Mouse (Mus musculus) neural tube, embryonic 13.5 days (tissue): ENCODE results near the gene Tub. TPM values are rescaled to one million over a fixed set of nuclear protein-coding genes. Genes with fewer than 3 reads are reported as not detected.

Experiments used
- ATAC-seq: fragments of 200-750 bp; cut with Nextera tagmentation; 2 replicates; pipeline ENCODE4 v1.8.0; 2017; ENCODE audit warnings: low read depth, mild to moderate bottlenecking, moderate TSS enrichment, moderate library complexity
- H3K27ac ChIP-seq: fragments of 300-500 bp; sonication (generic); replicated peaks from 2 replicates; pipeline ENCODE4 v1.5.1; 2015; ENCODE audit warnings: moderate library complexity, mild to moderate bottlenecking, inconsistent platforms
- H3K27me3 ChIP-seq: fragments of 300-500 bp; sonication (generic); 2 replicates; pipeline ENCODE4 v1.6.1; 2015; ENCODE audit warnings: mild to moderate bottlenecking, inconsistent platforms
- H3K36me3 ChIP-seq: fragments of 300-500 bp; sonication (generic); 2 replicates; pipeline ENCODE4 v1.6.1; 2015; ENCODE audit warnings: mild to moderate bottlenecking, inconsistent platforms
- H3K4me1 ChIP-seq: fragments of 300-500 bp; sonication (generic); replicated peaks from 2 replicates; pipeline ENCODE4 v1.6.1; 2015; ENCODE audit warnings: inconsistent platforms
- H3K4me2 ChIP-seq: fragments of 300-500 bp; sonication (generic); 2 replicates; pipeline ENCODE4 v1.6.1; 2015; ENCODE audit warnings: inconsistent platforms, mild to moderate bottlenecking, moderate library complexity
- H3K4me3 ChIP-seq: fragments of 300-500 bp; sonication (generic); 2 replicates; pipeline ENCODE4 v1.5.1; 2015; ENCODE audit warnings: mild to moderate bottlenecking, inconsistent platforms
- H3K9ac ChIP-seq: fragments of 300-500 bp; sonication (generic); 2 replicates; pipeline ENCODE4 v1.6.1; 2015; ENCODE audit warnings: moderate library complexity, mild to moderate bottlenecking, inconsistent platforms
- H3K9me3 ChIP-seq: fragments of 300-500 bp; sonication (generic); 2 replicates; pipeline ENCODE4 v1.6.1; 2016; ENCODE audit warnings: inconsistent platforms
- WGBS: fragments of 180-500 bp; shearing (Covaris S2); methylation state at CpG from one replicate; pipeline ENCODE4 v1.1.7; 2015; 5-methylcytosine and 5-hydroxymethylcytosine counted together
- polyA plus RNA-seq: library from polyadenylated mRNA; unstranded; fragments of >200 nt; fragmentation: Nextera tagmentation; extraction: Ambion mirVana; gene quantifications from 2 replicates; pipeline ENCODE4 v1.2.1, GENCODE M21; 2015

Tub gene
- polyA plus RNA-seq, result 32.6 and 39.3 TPM in 2 replicates

DNA sequence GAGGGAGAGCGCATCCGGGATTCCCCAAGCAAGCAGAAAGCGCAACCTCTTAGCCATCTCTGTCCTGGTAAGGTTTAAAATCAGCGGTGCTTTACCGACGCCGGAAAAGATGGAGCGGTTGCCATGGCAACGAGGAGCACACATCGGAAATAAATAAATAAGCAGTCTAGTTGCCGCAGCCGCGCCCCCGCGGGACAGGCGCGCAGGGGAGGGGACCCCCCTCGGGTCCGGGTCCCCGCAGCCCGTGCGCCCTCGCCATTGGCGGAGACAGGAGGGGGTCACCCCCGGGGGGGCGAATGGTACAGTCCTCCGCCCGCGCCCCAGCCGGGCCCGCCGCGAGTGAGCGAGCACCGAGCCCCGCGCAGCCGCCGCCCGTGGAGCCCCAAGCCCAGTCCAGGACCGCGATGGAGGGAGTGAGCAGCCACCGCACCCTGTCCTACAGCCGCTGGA is at the start of gene Tub:
Tub (plus strand) TSS at position 27 of the 450 bp plus-strand sequence.
- Histone ChIP-seq H3K4me3 (peak within 1 kb of the TSS; percentile 66), H3K27ac (peak within 1 kb of the TSS; percentile 68), H3K4me1 (peaks cover 26% of the 10 kb centered on the region)

DNA sequence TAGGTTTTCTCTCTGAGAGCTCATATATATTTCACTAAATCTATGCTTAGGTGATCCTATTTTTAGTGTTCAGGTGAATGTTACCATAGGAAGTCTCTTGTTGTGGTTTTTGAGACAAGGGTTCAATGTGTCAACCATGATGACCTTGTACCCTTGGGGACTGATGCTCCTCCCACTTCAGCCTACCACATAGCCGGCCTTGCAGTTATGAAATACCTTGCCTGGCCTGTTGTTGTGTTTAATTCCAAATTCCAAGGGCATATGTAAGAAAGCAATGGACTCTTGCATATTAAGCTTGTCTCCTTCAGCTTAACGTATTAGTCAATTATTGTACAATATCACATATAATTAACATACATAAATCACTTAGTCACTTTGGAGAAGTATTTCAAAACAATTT is 46.2 kb upstream of the Tub start:
- H3K27ac ChIP-seq, result no peak overlapping the region
- WGBS, result 84% methylated on average over 2 of the region's 2 CpGs
- no peak overlapping the region for H3K4me3 ChIP-seq
- H3K36me3 ChIP-seq, result no peaks in the 10 kb centered on the region
- no peaks in the 10 kb centered on the region for H3K4me1 ChIP-seq
- no peak overlapping the region for H3K4me2 ChIP-seq
- H3K27me3 ChIP-seq, result no peaks in the 10 kb centered on the region
- no peaks in the 10 kb centered on the region for H3K9me3 ChIP-seq
- no peak overlapping the region for H3K9ac ChIP-seq
- ATAC-seq, result no peak

More for the DNA sequence above, at the start of gene Tub:
- peaks cover 14% of the 10 kb centered on the region for H3K36me3 ChIP-seq
- peak within 1 kb of the TSS; percentile 75 for H3K9ac ChIP-seq
- H3K27me3 ChIP-seq, result peaks cover 43% of the 10 kb centered on the region
- H3K4me2 ChIP-seq, result peak within 1 kb of the TSS; percentile 87
- ATAC-seq, result peak; percentile 86
- WGBS, result 1% methylated on average over 38 of the region's 44 CpGs
- H3K9me3 ChIP-seq, result no peaks in the 10 kb centered on the region

- WGBS, result 71% methylated on average over 4 of the region's 4 CpGs
- H3K4me3 ChIP-seq, result no peak overlapping the region
- no peak overlapping the region for H3K4me2 ChIP-seq
- no peak overlapping the region for H3K9ac ChIP-seq
- no peaks in the 10 kb centered on the region for H3K36me3 ChIP-seq
- no peak for ATAC-seq
- no peaks in the 10 kb centered on the region; the same call in 1 of the 2 replicates for H3K27me3 ChIP-seq
- H3K27ac ChIP-seq, result no peak overlapping the region
- no peaks in the 10 kb centered on the region for H3K9me3 ChIP-seq
- no peaks in the 10 kb centered on the region for H3K4me1 ChIP-seq
These were observed 23.1 kb upstream of the Tub start for GRCm38 (mm10) chr7:108927043-108927442.

GRCm38 (mm10) chr7:108928280-108929188 is 21.6 kb upstream of the Tub start:
- Histone ChIP-seq H3K4me2 (no peak overlapping the region), H3K9me3 (no peaks in the 10 kb centered on the region), H3K4me1 (no peaks in the 10 kb centered on the region), H3K27ac (no peak overlapping the region), H3K4me3 (no peak overlapping the region), H3K36me3 (no peaks in the 10 kb centered on the region), H3K27me3 (no peaks in the 10 kb centered on the region; the same call in 1 of the 2 replicates), H3K9ac (no peak overlapping the region)
- no peak for ATAC-seq
- WGBS, result 82% methylated on average over 11 of the region's 11 CpGs

DNA sequence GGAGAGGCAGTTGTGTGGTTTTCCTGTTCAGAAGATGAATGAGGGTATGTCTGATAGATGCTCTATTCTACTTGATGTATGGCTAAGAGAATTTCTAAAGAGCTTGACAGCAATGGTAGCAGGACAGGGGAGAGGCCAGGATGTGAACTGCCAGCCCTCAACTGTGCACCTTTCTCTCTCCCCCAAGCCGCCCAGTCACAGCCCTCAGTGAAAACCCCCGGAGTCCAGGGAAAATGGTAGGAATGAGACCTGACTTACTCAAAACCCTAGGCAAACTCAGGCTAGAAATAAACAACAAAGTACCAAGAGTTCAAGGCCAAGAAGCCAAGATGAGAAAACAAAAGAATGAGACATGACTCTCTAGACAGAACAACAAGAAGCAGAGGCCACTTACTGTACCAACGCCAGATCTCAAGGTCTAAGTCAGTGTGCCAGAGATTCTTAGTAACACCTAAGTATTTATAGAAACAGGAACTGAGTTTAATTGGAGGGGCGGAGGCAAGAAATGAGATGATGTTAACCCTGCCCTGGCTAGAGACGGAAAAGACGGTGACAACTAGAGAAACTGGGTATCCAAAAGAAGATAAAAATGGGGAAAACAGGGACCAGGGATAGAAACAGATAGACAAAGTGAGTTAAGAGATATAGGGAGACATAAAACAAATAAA is 20.3 kb upstream of the Tub start, which contains the start of gene Nlrp10:
Nlrp10 (minus strand) TSS at position 453 of the 668 bp plus-strand sequence.
- no peak for ATAC-seq
- H3K4me1 ChIP-seq, result peaks cover 1% of the 10 kb centered on the region
- WGBS, result 82% methylated on average over 6 of the region's 6 CpGs
- H3K9me3 ChIP-seq, result no peaks in the 10 kb centered on the region
- no peak within 1 kb of the TSS for H3K4me3 ChIP-seq
- H3K4me2 ChIP-seq, result no peak within 1 kb of the TSS
- no peaks in the 10 kb centered on the region; the same call in 1 of the 2 replicates for H3K27me3 ChIP-seq
- no peak within 1 kb of the TSS for H3K9ac ChIP-seq
- H3K27ac ChIP-seq, result no peak within 1 kb of the TSS
- H3K36me3 ChIP-seq, result no peaks in the 10 kb centered on the region

DNA sequence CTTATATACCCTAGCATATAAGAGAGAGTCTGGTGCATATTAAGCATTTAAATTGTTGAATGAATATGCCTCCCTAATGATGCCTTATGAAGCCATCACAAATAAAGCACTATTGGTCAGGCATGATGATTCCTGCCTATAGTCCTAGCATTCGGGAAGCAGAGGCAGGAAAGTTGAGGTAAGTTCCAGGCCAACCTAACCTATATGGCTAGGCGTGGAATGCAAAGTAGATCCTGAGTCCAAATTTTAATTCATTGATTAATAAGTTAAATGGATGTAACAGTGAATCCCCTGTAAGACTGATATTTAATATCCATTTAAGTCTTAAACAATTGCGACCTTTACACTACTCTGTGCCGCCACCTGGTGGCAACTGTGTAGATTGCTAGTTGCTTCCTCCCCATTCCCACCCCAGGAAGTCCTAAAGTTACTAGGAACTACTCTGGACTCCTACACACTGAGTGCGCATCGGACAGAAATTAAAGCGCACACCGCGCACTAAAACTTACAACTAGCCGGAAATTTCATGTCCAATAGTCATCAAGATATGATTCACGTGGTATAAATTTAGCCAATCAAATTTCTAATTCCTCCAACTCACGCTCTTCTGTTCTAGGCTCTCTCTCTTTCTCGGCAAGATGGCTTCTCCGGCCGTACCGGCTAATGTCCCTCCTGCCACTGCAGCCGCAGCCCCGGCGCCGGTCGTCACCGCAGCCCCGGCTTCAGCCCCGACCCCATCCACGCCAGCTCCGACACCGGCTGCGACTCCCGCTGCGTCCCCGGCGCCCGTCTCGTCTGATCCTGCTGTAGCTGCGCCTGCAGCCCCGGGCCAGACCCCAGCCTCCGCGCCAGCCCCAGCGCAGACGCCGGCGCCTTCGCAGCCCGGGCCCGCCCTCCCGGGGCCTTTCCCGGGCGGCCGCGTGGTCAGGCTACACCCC is 16.1 kb upstream of the Tub start, which contains the start of gene Eif3f:
Eif3f (plus strand) TSS at position 624 of the 938 bp plus-strand sequence.
- Histone ChIP-seq H3K27ac (peak within 1 kb of the TSS; percentile 87), H3K27me3 (no peaks in the 10 kb centered on the region), H3K9ac (peak within 1 kb of the TSS; percentile 93), H3K4me1 (peaks cover 22% of the 10 kb centered on the region), H3K36me3 (peaks cover 24% of the 10 kb centered on the region), H3K4me2 (peak within 1 kb of the TSS; percentile 95), H3K9me3 (no peaks in the 10 kb centered on the region), H3K4me3 (peak within 1 kb of the TSS; percentile 86)
- peak; percentile 96 for ATAC-seq
- WGBS, result 2% methylated on average over 50 of the region's 50 CpGs

- H3K27ac ChIP-seq, result peak overlapping the region; percentile 87
- H3K27me3 ChIP-seq, result no peaks in the 10 kb centered on the region
- H3K4me2 ChIP-seq, result peak overlapping the region; percentile 95
- H3K9me3 ChIP-seq, result no peaks in the 10 kb centered on the region
- 6% methylated on average over 8 of the region's 8 CpGs for WGBS
- peak; percentile 11 for ATAC-seq
- H3K4me1 ChIP-seq, result peaks cover 22% of the 10 kb centered on the region
- peaks cover 32% of the 10 kb centered on the region for H3K36me3 ChIP-seq
- peak overlapping the region; percentile 86 for H3K4me3 ChIP-seq
- H3K9ac ChIP-seq, result peak overlapping the region; percentile 93
These were observed 15.3 kb upstream of the Tub start for GRCm38 (mm10) chr7:108934836-108935235.

- Histone ChIP-seq H3K4me2 (peak overlapping the region; percentile 95), H3K27me3 (no peaks in the 10 kb centered on the region), H3K9ac (peak overlapping the region; percentile 93), H3K4me1 (peaks cover 22% of the 10 kb centered on the region), H3K4me3 (peak overlapping the region; percentile 86), H3K36me3 (peaks cover 37% of the 10 kb centered on the region), H3K27ac (no peak overlapping the region), H3K9me3 (no peaks in the 10 kb centered on the region)
- 89% methylated on average over 7 of the region's 7 CpGs for WGBS
- ATAC-seq, result no peak
These were observed 14.7 kb upstream of the Tub start for GRCm38 (mm10) chr7:108935411-108935810.

- Histone ChIP-seq H3K9me3 (no peaks in the 10 kb centered on the region), H3K4me2 (0 out of 2 replicates have a peak overlapping the region, but pooled peaks have one; percentile 95), H3K9ac (no peak overlapping the region), H3K4me3 (no peak overlapping the region), H3K27me3 (no peaks in the 10 kb centered on the region), H3K36me3 (peaks cover 49% of the 10 kb centered on the region), H3K27ac (no peak overlapping the region), H3K4me1 (peaks cover 22% of the 10 kb centered on the region)
- 97% methylated on average over 4 of the region's 4 CpGs for WGBS
- no peak for ATAC-seq
These were observed 13.5 kb upstream of the Tub start for GRCm38 (mm10) chr7:108936591-108936990.

DNA sequence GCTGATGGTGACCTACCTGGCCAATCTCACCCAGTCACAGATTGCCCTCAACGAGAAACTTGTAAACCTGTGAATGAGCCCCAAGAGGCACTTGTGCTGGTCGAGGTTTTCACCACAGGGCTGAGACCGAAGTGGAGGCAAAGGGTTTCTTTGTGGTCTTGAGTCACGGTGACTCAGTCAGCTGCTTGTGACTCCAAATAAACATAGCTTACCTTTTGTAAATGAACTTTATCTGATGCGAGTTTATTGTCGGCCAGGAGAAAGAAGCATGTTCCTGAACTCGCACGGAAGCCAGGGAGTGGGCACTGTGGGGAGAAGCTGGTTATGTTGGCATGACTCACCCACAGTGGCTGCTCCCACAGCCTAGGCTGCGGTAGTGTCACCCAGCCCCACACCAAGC is 8.7 kb upstream of the Tub start:
- no peak overlapping the region for H3K27ac ChIP-seq
- WGBS, result 95% methylated on average over 9 of the region's 9 CpGs
- no peaks in the 10 kb centered on the region for H3K27me3 ChIP-seq

DNA sequence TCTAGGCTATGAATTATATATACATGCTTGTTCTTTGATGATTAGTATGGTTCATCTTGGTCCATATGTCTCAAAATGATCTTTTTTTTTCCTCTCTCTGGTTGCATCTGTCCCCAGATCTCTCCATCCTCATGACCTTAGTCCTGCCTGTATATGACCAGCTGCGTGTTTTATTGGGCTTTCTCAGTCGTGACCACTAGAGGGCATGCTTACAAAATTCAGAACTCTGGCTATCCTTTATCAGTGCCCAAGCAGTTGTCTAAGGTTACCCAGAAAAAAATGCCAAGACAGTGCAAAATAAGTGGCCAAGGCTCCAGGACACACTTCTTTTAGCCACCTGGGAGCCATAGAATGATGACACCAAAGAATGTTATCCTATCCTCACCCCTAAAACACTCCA is 6.1 kb upstream of the Tub start:
- 4% methylated on average over 2 of the region's 2 CpGs for WGBS
- ATAC-seq, result peak; percentile 65
- Histone ChIP-seq H3K36me3 (peaks cover 71% of the 10 kb centered on the region), H3K4me2 (no peak overlapping the region), H3K4me3 (no peak overlapping the region), H3K27ac (no peak overlapping the region), H3K9me3 (no peaks in the 10 kb centered on the region), H3K4me1 (no peaks in the 10 kb centered on the region), H3K27me3 (peaks cover 4% of the 10 kb centered on the region), H3K9ac (no peak overlapping the region)

More for the DNA sequence above, 8.7 kb upstream of the Tub start:
- Histone ChIP-seq H3K4me1 (peaks cover 4% of the 10 kb centered on the region), H3K9ac (no peak overlapping the region), H3K4me2 (no peak overlapping the region), H3K36me3 (peaks cover 88% of the 10 kb centered on the region), H3K9me3 (no peaks in the 10 kb centered on the region), H3K4me3 (no peak overlapping the region)
- ATAC-seq, result no peak
